ENCODE assay signal across 24 mouse cellular contexts in the genomic region with DNA sequence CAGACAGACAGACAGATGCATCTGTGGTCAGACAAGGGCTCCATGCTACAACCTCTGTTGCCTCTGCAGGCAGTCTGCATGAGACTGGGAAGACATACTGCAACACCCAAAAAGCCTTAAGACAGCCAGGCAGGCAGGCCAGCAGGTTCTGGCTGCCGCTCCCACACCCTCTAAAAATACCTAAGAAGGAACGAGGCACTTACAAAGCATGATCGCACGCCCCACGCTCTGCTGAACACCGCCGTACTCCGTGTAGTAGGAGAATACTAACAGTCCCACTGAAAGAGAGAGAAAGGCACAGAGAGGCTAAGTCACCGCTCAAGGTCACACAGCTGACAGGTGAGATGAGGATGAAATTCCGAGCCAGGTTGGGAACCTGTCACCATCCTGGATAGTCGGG. TPM values are rescaled to one million over a fixed set of nuclear protein-coding genes. Genes with fewer than 3 reads are reported as not detected.
DNase-seq lines count a peak whose midpoint lies in the region; ATAC-seq and TF ChIP-seq lines count a peak whose summit lies in the region.
"Had no signal": no experiment of that assay in that cellular context is flagged by ENCODE, and none has a peak within 500 bp of the region (broad histone marks: within the 10 kb centered on the region; RNA-seq: fewer than 3 reads in every experiment).

No protein-coding gene starts in this region.

- 69% methylated on average over 11 of the region's 11 CpGs for WGBS in lung, postnatal 0 days

- no peak for DNase-seq in frontal cortex, postnatal 10 days (ENCODE audit: low spot score in 2 of 2)
- DNase-seq in lung, postnatal 0 days (ENCODE audit: low spot score) = no peak
- DNase-seq in lung, adult 18-20 months = no peak
- DNase-seq in left cerebral cortex, postnatal 25 days (ENCODE audit: low spot score in 2 of 2) = peak; percentile 56 to 88
- peak; percentile 59 to 79 for DNase-seq in right cerebral cortex, postnatal 36 days (ENCODE audit: low spot score in 2 of 2)
- no peak for DNase-seq in retina, embryonic 14.5 days (ENCODE audit: low spot score)
- DNase-seq in kidney, postnatal 14 days = no peak
- DNase-seq: adrenal gland, postnatal 36 days; cerebellum, adult 18-20 months; cerebellum, postnatal 14 days; forebrain, postnatal 0 days; gastrocnemius, postnatal 10 days; liver, embryonic 13.5 days; lung, postnatal 4 days; retina, postnatal 1 day; thymus, postnatal 36 days had no signal

- H3K27me3 ChIP-seq in lung, postnatal 0 days (replicated peaks; ENCODE audit: insufficient read depth, low read length) = 0 out of 2 replicates have a peak, but pooled peaks cover 7% of the 10 kb centered on the region

- no peaks in the 10 kb centered on the region for H3K36me3 ChIP-seq in lung, postnatal 0 days (ENCODE audit: insufficient read depth, low read length)
- H3K36me3 ChIP-seq: hindbrain, embryonic 10.5 days; kidney, embryonic 15.5 days; liver, embryonic 13.5 days; lung, embryonic 15.5 days had no signal

- no peak overlapping the region for H3K9ac ChIP-seq in lung, postnatal 0 days (replicated peaks; ENCODE audit: low read depth)
- H3K9ac ChIP-seq: forebrain, postnatal 0 days; kidney, embryonic 15.5 days; liver, embryonic 13.5 days; lung, embryonic 15.5 days had no signal

- H3K27ac ChIP-seq in lung, postnatal 0 days (ENCODE audit: low read length) = no peak overlapping the region
- H3K27ac ChIP-seq: hindbrain, embryonic 10.5 days; kidney, embryonic 15.5 days; liver, embryonic 13.5 days; lung, embryonic 15.5 days had no signal

- peak; percentile 78 for ATAC-seq in frontal cortex, adult (ENCODE audit: low TSS enrichment)
- ATAC-seq in lung, postnatal 0 days = peak; percentile 30; the same call in 1 of the 2 replicates
- ATAC-seq: forebrain, postnatal 0 days; intestine, postnatal 0 days had no signal

- intact Hi-C loops in left cerebral cortex, postnatal 25 days (cut with DNase I) = no loop called here

- no peak for TF ChIP-seq CTCF in lung, postnatal 0 days (IDR thresholded peaks at IDR 0.05)

- no peaks in the 10 kb centered on the region for H3K9me3 ChIP-seq in lung, postnatal 0 days (ENCODE audit: low read length)
- H3K9me3 ChIP-seq: hindbrain, embryonic 10.5 days; kidney, embryonic 15.5 days; liver, embryonic 13.5 days; lung, embryonic 15.5 days had no signal

- no peak for TF ChIP-seq EP300 in lung, postnatal 0 days (IDR thresholded peaks at IDR 0.05)

- no peak overlapping the region for H3K4me2 ChIP-seq in lung, postnatal 0 days (replicated peaks; ENCODE audit: low read depth, low read length)
- H3K4me2 ChIP-seq: heart, embryonic 11.5 days; kidney, embryonic 15.5 days; liver, embryonic 13.5 days; lung, embryonic 15.5 days had no signal

- H3K4me3 ChIP-seq in lung, postnatal 0 days (ENCODE audit: low read depth, low read length) = no peak overlapping the region
- H3K4me3 ChIP-seq: hindbrain, embryonic 10.5 days; kidney, embryonic 15.5 days; liver, embryonic 13.5 days; lung, embryonic 15.5 days had no signal

- no peaks in the 10 kb centered on the region for H3K4me1 ChIP-seq in lung, postnatal 0 days (ENCODE audit: insufficient read depth, low read depth, low read length)

RNA-seq across cellular contexts. Expression of a gene that starts 6.3 kb away (rescaled TPM):
- 0.47 and 0.75 TPM in 2 replicates for polyA plus RNA-seq in lung, postnatal 0 days (2015; fragmentation: Nextera tagmentation; extraction: Ambion mirVana)
- 100 to 1,000 TPM; 196 to 205 TPM for total RNA-seq in left cerebral cortex, postnatal 25 days (2021)
- total RNA-seq: megakaryocyte-erythroid progenitor cell, adult 5-6 weeks had no signal

RNA-seq across cellular contexts. Expression of a gene that starts 57.2 kb away (rescaled TPM):
- 2.8 and 3.5 TPM in 2 replicates for polyA plus RNA-seq in lung, postnatal 0 days (2015; fragmentation: Nextera tagmentation; extraction: Ambion mirVana)
- total RNA-seq in left cerebral cortex, postnatal 25 days (2021) = not detected
- total RNA-seq: granulocyte monocyte progenitor cell, adult 5-6 weeks; megakaryocyte-erythroid progenitor cell, adult 5-6 weeks had no signal
- polyA plus RNA-seq: intestine, postnatal 0 days had no signal

Comparison
In these comparisons a context has a peak if more than half of its experiments do, and no peak if none do; other contexts are left out.
1. DNase-seq: peak in left cerebral cortex, postnatal 25 days (2 of 2) and right cerebral cortex, postnatal 36 days (2 of 2); none in frontal cortex, postnatal 10 days (0 of 2), lung, postnatal 0 days (single experiment), lung, adult 18-20 months (0 of 2), retina, embryonic 14.5 days (single experiment) and kidney, postnatal 14 days (single experiment).